Mouse (Mus musculus) ES-CJ7 (cell line): Measurements from ENCODE around the gene Kcnn1.

ENCODE experiments used
- DNase-seq: peaks from one replicate; pipeline ENCODE4 v3.0.0; 2011; ENCODE audit warnings: low read depth, low spot score

Kcnn1 gene

DNA sequence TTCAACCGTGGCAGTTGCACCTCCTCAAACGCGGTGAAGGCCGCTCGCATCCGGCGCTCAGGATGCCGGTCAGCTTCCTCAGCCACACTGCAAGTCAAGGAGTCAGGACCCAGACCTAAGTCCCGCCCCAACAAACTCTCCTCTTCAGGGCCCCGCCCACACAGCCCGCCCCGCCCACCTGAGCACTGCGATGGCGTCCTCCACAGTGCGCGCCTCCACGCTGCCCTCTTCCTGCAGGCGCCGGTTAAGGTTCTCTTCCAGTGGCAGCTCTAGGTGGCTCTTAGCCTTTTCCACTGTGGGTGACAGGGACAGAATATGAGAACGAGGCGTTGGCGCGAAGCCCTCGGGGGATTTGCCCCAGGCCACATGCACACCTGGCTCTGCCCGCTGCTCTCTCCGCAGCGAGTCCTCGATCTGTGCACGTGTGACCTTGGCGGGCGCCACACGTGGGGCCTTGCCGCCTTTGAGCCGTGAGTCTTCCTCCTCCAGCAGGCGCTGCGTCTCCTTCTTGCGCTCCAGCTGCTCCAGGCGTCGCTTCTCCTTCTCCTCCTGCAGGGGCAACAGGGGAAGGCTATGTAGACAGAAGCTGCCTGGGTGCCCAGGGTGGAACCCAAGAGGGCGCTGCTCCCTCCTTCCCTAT is 5.6 kb upstream of the Kcnn1 start:
- DNase-seq = peak; percentile 92

DNA sequence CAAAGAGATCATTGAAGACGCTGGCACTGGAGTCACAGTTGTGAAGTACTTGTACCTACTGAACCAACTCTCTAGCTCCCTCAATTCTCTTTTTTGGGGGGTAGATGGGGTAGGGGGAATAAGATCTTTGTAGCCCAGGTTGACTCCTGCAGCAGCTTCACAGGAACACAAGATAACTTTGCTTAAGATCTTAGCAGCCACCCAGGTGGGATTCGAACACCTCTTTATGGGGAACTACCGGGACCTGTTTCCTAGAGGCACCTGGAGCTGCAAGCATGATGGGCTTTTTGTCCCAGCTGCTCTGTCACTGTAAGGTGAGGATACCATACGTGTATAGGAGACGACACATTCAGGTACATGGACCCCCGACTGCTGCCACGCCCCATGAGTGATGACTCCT is 3.5 kb upstream of the Kcnn1 start:
- DNase-seq = no peak

DNA sequence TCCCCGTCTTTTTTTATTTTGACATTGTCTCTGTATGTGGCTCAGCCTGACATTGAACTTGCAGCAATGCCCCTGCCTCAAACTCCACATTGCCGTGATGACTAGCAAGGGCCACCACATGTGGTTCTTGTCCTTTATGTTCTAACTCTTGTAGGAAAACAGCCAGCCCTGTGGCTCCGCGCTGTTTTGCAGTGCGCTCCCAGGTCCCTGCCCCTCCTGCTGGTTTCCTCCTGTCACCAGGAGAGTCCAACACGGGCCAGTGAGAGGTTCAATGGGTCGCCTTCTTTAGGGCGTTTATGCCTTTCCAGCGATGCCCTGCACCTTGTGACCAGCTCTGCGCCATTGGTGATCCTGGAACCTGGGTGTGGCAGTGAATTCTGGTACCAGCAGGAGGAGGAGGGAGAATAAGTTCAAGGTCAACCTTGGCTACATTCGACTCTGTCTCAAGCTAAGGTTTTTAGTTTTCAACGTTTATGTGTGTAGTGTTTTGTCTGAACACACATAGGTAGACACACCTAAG is 3.0 kb upstream of the Kcnn1 start:
- peak; percentile 80 for DNase-seq

DNA sequence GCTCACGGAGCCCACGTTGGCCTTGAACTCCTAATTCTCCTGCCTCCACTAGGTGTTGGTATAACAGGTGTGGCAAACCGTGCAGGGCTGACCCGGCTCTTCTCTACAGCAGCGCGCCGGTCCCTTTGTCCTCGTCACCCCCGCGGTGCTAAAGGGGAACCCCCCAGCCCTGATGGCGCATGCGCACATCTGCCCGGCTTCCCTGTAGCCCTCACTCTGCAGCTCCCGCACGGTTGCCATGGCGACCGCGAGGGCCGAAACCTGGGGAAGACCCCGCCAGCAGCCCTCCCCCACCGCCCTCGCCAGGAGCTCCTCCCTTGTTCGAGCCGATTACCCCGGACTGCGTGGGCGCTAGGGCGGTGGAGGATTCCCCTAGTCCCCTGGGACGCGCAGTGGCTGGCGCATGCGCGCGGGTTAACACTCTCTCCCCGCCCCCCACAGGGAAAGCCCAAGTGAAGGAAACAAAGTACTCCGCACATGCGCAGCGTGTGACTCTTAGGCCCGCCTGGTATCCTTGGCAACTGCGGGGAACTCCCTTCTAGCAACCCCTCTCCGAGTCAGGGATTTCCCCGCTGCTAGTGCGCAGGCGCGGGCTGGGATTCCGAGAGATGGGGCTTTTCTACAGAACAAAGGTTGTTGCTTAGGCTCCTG is 2.4 kb upstream of the Kcnn1 start:
- DNase-seq = peak; percentile 100

DNA sequence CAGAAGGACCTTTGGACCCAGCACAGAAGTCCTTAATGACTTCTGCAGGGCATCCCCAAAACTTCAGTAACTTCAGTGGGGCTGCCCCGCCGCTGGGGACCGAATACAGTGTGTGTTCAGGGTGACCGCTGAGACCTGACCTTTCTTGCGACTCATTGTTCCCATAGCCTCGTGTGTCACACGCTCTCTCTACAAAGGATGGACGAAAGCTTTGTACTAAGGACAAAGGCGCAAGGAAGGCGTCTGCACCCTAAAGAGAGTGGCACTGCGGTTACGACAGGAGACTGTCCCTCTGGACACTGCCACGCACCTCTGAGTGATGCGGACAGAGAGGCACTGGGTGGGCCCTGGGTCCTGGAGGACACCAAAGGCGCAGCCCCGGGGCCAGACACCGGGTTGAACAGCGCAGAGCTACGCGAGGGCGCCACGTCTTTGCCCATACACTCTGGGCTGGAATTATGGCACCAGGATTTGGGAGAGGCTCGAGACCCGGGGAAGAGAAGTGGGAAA is 1.7 kb upstream of the Kcnn1 start:
- DNase-seq = no peak

DNA sequence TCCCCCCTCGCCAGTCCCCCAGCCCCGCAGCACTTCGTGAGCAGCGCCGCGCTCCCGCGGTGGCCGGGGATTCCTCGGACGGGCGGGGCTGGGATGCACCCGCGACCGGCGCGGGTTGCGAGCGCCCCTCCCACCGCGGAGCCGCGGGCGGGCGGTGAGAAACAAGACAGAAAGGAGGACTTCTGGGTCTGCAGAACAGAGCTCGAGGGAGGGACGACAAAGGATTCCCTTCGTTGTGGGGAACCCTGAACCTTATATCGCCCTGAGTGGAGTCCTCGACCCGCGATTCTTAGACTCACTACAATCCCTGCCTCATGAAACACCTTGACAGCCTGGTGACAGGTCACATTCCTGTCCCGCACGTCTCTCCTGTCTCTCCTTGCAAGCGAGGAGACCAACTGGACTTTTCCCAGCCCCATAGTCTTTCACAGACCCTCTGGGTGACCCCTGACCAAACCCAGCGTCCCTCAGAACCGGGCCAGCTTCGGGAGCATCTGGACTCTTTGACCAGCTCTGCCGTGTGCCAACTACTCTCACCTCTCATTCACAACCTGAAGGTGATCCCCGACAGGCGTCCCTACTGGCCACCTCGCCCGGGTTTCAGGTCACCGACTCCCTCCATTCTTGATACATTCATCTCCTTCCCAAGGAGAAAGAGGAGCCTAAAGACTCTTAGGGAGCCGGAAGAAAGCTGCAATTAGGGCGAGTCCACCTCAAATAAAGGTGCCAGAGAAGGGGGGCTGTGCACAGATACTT is 1.1 kb upstream of the Kcnn1 start:
- no peak for DNase-seq

DNA sequence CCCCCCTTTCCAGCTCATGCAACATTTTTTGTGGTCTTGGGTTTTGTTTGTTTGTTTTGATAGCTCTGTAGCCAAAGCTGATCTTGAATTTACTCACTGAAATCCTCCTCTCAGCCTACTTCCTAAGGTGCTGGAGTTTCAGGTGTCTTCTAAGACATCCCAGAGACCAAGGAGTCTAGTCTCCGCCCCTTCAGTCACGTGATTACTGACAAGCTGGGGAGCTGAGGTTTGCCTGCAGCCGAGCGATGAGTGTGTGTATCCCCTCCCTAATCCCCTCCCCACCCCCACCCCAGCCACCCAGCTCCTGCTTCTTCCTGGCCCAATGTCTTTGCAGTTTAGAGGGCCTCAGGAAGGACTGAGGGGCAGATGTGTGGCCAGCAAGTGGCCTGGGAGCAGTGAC is 5.5 kb downstream of the Kcnn1 start:
- DNase-seq = peak; percentile 71

DNA sequence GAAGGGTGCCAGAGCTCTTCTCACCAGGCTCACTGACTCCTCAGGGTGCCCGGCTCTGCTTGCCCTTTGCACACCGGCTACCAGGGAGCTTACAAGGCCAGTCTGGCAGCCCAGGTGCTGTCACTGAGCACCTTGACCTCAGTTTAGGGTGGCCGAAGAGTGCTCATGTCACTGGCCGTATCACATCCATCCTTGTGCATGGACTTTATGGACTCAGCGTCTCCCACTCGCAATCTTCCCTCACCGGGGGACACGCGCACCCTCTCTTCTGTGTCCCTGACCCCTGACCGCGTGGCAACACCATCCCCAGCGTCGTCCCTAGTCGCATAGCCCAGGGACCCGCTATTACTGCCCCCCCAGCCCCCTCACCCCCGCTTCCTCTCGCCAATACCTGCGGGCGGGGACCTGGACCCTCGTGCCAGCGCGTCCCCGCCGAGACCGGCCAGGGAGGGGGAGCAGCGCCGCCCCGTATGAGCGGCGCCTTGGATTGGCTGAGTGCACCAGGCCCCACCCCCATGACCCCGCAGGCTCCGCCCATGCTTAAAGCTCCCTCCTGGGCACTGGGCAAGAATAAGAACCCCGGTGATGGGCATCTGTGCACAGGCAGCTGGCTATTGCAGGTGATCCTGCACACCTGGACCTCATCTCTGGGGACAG is 6.4 kb downstream of the Kcnn1 start:
- DNase-seq = no peak

DNA sequence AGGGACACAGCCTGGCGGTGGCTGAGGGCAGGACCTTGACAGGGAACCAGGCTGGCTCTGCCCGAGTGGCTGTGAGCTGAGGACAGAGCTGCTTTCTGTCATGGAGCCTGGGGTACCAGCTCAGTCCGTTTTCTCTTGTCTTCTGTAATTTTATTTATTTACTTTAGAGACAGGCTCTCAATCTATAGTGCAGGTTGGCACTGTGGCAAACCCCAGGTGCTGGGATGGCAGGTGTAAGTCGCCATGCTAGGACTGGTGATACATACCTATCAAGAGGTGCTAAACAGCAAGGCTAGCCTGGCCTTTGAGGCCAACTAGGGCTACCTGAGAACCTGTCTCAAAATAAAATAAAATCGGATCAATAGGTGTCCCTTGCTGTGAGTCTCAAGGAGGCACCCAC is 7.0 kb downstream of the Kcnn1 start:
- DNase-seq = no peak

DNA sequence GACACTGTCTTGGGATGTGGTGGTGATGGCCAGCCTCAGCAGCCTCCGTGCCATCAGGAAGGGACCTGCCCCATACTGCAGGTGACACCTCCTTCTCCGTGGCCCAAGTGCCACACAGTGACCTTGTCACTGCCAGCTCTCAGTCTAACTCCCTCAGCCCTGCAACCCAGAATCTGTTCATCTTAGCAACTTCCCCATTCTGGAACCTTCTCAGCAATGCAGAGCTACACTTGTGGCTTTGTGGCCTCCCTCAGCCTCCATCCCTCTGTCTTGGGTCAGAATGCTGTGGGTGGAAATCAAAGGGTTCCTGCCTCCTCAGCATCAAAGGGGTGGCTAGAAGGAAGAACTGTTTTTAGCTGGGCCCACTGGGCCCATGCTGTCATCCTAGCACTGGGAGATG is 9.2 kb downstream of the Kcnn1 start:
- DNase-seq = no peak

DNA sequence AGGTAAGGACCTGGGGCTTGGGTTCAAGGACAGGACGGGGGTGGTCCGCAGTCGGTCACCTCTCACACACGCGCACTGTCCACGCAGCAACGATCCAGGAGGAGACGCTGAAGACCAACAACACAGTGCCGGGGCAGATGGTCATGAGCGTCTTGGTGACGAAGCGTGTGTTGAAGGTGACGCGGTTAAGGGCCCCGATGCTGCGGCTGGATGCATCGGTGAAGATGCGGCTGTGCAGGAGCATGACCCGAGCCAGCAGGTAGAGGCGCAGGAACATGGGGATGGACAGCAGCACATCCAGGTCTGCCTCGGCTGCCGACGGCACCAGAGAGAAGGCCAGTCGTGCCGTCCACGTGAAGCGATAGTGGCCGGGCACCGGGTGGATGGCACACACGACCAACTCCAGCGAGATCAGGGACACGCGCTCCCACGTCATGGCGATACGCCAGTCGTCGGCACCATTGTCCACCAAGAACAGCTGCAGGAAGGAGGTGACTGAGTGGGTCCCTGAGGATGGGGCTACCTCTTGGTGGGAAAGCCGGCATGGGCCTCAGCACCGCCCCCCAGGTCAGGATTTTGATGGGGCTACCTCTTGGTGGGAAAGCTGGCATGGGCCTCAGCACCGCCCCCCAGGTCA is 10.3 kb downstream of the Kcnn1 start:
- DNase-seq = no peak

DNA sequence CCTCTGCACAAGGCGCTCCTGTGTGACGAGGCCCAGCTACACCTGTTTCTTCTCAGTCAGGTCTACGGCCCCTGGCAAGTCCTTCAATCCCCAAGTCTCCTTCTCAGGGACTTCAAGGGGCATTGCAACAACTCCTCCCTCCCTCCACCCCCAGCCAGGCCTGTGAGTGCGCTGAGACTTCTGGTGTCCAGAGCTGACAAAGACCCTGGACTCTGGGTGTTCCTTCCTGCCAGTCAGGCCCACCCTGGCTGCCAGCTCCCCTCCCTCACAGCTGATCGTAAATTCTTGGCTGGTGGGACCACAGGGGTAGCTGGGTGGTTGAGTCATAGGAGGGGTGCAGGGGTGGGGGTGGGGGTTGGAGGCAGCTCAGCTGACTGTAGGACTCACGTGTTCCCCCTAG is 11.2 kb downstream of the Kcnn1 start:
- no peak for DNase-seq

DNA sequence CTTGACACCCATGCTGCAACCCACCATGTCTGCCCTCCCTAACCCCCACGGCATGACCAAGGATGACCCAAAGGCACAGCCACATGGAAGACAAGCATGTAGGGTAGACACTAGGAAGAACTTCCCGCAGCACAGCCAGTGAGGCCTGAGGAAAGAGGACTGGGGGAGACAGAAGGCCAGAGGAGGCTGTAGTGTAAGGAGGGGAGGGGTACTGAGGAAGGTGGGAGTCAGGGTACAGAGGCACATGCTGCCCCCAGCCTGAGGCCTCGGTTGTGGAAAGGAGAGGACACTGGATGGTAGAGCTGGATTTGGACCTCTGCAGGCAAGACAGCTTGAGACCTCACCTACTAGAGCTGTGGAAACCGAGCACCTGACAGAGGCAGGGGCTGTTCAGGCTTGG is 12.1 kb downstream of the Kcnn1 start:
- no peak for DNase-seq

DNA sequence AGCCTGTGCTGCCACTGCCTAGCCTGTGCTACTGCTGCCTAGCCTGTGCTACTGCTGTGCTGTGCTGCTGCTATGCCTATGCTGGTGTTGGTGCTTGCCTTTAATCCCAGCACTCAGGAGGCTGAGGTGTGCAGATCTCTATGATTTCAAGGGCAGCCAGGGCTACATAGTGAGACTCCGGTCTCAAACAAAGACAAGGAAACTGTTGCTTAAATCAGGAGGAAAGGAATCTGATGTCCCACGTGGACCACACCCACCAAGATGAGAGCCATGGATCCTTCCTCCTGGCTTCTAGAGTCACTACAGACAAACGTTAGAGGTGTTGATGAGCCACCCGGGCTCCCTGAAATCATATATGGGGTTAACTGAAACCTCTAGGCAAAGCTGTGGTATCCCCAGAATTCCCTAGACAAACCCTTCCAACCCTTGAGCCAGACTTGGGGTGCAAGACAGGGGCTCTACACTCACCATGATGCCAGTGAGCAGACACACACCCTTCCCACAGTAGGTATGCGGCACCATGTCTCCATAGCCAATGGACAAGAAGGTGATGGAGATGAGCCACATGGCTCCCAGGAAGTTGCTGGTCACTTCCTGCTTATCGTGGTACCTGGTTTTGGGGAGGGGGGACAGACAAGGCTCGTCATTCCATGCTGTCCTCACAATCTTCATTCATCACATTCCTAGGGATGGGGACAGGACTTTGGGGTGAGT is 12.8 kb downstream of the Kcnn1 start:
- peak; percentile 61 for DNase-seq

DNA sequence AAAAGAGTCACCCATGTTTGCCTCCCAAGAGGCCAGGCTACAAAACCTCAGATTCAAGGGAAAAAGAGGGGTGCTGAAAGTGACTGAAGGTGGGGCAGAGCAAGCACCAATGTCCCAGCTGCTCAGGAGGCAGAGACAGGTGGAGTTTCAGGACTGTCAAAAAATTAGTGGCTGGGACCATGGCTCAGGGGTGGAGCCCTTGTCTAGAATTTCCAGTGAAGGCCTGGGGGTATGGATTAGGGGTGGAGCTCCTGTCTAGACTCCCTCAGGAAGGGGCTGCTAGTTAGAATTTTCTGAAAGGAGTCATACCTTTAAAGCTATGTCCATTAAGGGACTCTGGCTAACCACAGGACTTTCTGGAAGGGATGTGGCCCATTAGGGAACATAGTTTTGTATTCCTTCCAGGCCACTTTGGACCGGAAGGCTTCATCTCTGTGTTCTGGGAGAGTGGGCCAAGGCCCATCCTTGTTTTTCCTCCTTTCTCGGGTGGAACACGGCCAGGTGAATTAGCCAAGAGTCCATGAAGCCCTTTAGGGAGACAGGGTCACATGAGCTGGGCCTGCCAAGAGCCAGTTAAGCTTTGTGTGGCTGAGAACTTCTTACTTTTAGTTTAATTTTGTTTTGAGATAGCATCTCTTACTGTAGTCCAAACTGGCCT is 13.6 kb downstream of the Kcnn1 start:
- DNase-seq = no peak

DNA sequence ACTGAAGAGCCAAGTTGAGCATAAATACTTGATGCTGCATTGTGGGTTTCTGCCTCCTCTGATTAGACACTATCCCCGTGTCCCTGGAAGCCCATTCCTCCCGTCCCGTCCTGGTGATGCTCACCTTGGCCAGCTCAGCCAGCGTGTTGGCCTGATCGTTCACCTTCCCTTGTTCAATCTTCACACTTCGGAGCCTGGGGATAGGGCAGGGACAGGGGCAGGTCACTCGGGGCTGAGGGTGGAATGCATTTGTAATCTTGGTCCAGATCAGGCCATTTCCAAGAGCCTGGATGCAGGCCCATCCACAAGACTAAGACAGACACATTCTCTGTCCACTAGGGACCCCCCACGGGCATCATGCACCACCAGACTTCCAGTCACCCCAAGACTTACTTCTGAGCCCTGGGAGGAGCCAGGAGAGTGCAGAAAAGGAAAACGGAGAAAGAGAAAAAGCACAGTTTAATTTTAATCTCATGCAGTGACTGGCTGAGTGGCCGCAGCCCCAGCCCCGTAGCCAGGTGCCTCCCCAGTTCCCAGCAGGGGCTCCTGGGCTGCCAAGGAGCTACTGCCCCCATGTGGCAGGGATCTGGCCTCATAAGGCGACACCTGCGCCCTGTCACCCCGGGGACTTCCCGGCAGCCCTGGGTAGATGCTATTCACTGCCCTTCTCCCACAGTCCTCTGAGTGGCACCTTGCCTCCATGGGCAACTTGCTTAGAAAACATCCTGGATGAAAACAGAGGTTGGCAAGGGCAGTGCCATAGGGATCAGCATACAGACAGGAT is 16.5 kb downstream of the Kcnn1 start:
- no peak for DNase-seq

DNA sequence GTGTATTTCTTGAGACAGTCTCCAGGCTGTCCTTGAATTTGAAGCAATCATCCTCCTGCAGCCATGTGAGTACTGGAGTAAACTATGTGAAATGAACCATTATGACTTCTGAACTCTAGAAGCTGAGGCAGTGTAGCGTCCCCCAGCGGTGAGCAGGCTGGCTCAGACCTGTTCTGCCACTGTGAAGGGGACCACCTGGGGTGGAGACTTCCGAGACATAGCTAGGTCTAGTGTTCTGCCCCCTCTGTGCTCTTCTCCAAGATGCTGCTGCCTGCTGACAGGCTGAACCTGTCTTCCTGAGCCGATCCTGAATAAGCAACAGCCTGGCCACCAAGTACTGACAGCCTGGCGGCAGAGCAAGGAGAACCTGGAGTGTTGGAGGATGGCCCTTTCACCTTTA is 17.9 kb downstream of the Kcnn1 start:
- peak; percentile 84 for DNase-seq

DNA sequence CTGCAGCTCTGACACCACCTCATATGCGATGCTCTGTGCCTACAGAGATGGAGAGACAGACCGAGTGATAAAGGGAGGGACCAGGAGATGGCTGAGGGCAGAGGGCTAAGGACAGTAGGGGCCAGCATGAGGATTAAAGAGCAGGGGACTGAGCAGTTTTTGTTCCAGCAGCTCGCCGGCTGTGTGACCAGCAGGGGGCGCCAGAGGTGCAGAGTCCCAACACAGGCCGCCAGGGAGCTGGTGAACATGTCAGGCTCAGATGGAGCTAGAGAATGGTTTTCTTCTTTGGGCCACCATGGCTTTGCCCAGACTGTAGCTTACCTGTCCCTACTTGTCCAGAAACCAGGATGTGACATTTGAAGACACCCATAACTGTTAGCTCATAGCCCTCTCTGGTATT is 18.5 kb downstream of the Kcnn1 start:
- DNase-seq = peak; percentile 90

DNA sequence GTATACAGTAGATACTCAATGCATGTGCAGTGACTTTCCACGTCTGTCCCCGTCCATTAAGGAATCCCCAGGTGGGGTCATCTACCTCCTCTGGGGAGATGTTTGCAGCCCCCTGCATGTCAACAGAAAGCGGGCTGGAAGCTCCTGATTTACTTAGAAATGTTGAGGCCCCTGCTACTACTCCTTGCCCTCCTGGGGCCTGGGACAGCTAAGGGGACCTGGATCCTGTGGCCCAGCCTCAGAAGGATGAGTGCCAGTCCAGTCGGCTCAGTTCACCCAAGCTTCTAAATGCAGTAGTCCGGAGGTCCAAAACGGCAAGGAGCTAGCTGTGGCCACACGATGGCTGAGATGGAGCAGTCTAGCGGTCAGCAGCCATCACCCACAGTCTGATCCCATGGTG is 19.1 kb downstream of the Kcnn1 start:
- DNase-seq = no peak
